Mouse (Mus musculus) bone marrow macrophage, adult 2 months (primary cell): ENCODE results near the gene Ube2h.

Source experiments
- CTCF ChIP-seq: IDR thresholded peaks from 2 replicates; pipeline ENCODE4 v1.5.1; 2012; ENCODE audit warnings: low read depth, mild to moderate bottlenecking, low read length, moderate library complexity
- POLR2A ChIP-seq: IDR thresholded peaks from 2 replicates; pipeline ENCODE4 v1.6.1; 2012; ENCODE audit warnings: mild to moderate bottlenecking, low read depth, low read length, borderline replicate concordance

DNA sequence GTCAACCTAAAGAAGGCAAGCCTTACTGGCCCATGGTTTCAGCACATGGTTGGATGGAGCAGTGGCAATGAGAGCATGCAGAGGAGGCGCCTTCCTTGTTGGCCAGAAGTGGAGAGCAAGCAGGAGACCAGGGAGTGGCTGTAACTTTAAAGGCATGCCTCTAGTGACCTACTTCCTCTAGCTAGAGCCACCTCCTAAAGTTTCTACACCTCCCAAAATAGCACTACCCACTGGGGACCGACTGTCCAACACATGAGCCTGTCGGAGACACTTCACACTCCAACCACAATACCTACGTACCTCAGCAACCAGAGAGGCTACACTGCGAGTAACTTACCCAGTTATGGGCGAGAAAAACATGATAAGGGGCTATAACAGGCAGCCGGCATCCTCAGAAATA, 74.1 kb downstream of the Ube2h start:
- TF ChIP-seq CTCF (no peak), POLR2A (no peak)
